Mouse (Mus musculus) spleen, postnatal 14 days (tissue): ENCODE results near the gene Siva1.
A peak's percentile ranks its signal among the peaks of the same experiment; 100 is the strongest.

Experiments used
- DNase-seq, 2 experiments: peaks; one replicate each; pipeline ENCODE4 v3.0.0; 2021 to 2022; ENCODE audit warnings: low spot score in 2 of 2

Siva1 gene

GRCm38 (mm10) chr12:112644180-112644854 is at the start of gene Siva1:
Gene Siva1 (plus strand): TSS chr12:112644679.
- DNase-seq: peak; percentile 95 to 97

GRCm38 (mm10) chr12:112594989-112595388 is 49.5 kb upstream of the Siva1 start:
- no peak for DNase-seq

GRCm38 (mm10) chr12:112595626-112596025 is 48.9 kb upstream of the Siva1 start:
- DNase-seq: no peak

GRCm38 (mm10) chr12:112596454-112596853 is 48.0 kb upstream of the Siva1 start:
- no peak for DNase-seq

GRCm38 (mm10) chr12:112596891-112597500 is 47.5 kb upstream of the Siva1 start:
- no peak for DNase-seq

GRCm38 (mm10) chr12:112597618-112598017 is 46.9 kb upstream of the Siva1 start:
- no peak for DNase-seq

- DNase-seq: no peak
These were observed 45.3 kb upstream of the Siva1 start for GRCm38 (mm10) chr12:112599198-112599597.

- DNase-seq: no peak
These were observed 44.4 kb upstream of the Siva1 start for GRCm38 (mm10) chr12:112599942-112600611.

- DNase-seq: no peak
These were observed 40.5 kb upstream of the Siva1 start for GRCm38 (mm10) chr12:112604022-112604421.

- no peak for DNase-seq
These were observed 39.5 kb upstream of the Siva1 start for GRCm38 (mm10) chr12:112604709-112605649.

GRCm38 (mm10) chr12:112605766-112606165 is 38.7 kb upstream of the Siva1 start:
- peak; percentile 51 to 71 for DNase-seq

GRCm38 (mm10) chr12:112606998-112607397 is 37.5 kb upstream of the Siva1 start:
- no peak for DNase-seq

GRCm38 (mm10) chr12:112609031-112609430 is 35.4 kb upstream of the Siva1 start:
- no peak for DNase-seq

- DNase-seq: no peak
These were observed 27.8 kb upstream of the Siva1 start for GRCm38 (mm10) chr12:112616668-112617067.

GRCm38 (mm10) chr12:112617184-112617583 is 27.3 kb upstream of the Siva1 start:
- DNase-seq: no peak

GRCm38 (mm10) chr12:112617898-112618380 is 26.5 kb upstream of the Siva1 start:
- DNase-seq: peak; percentile 58 to 76

- DNase-seq: no peak
These were observed 25.3 kb upstream of the Siva1 start for GRCm38 (mm10) chr12:112618981-112619685.

GRCm38 (mm10) chr12:112619686-112620353 is 24.7 kb upstream of the Siva1 start, which contains the start of gene Adssl1:
Gene Adssl1 (plus strand): TSS chr12:112620045.
- peak; percentile 23 to 35 for DNase-seq

- DNase-seq: no peak
These were observed 24.0 kb upstream of the Siva1 start for GRCm38 (mm10) chr12:112620354-112621061.

GRCm38 (mm10) chr12:112621900-112622299 is 22.6 kb upstream of the Siva1 start:
- DNase-seq: no peak
